Mouse (Mus musculus) kidney, embryonic 15.5 days (tissue): ENCODE measurements around the gene Crx. TPM values are rescaled to one million over a fixed set of nuclear protein-coding genes. Genes with fewer than 3 reads are reported as not detected.
"Not testable (repeated sequence)": the region's sequence is repeated elsewhere in the genome, so short reads cannot be mapped to it uniquely, and the experiment has no call there.

ENCODE experiments used
- ATAC-seq: fragments of 200-750 bp; cut with Nextera tagmentation; replicated peaks from 2 replicates; pipeline ENCODE4 v1.8.0; 2017; ENCODE audit warnings: moderate TSS enrichment; ENCODE audit not compliant: low FRiP score
- H3K27ac ChIP-seq: fragments of 300-500 bp; sonication (generic); 2 replicates; pipeline ENCODE4 v1.5.1; 2015; ENCODE audit warnings: mild to moderate bottlenecking, inconsistent platforms
- H3K27me3 ChIP-seq: fragments of 300-500 bp; sonication (generic); 2 replicates; pipeline ENCODE4 v1.6.1; 2015; ENCODE audit warnings: inconsistent platforms
- H3K36me3 ChIP-seq: fragments of 300-500 bp; sonication (generic); 2 replicates; pipeline ENCODE4 v1.6.1; 2015; ENCODE audit warnings: inconsistent platforms
- H3K4me1 ChIP-seq: fragments of 300-500 bp; sonication (generic); 2 replicates; pipeline ENCODE4 v1.6.1; 2015; ENCODE audit warnings: inconsistent platforms
- H3K4me2 ChIP-seq: fragments of 300-500 bp; sonication (generic); 2 replicates; pipeline ENCODE4 v1.6.1; 2015; ENCODE audit warnings: moderate library complexity, mild to moderate bottlenecking, inconsistent platforms
- H3K4me3 ChIP-seq: fragments of 300-500 bp; sonication (generic); replicated peaks from 2 replicates; pipeline ENCODE4 v1.5.1; 2015; ENCODE audit warnings: mild to moderate bottlenecking, inconsistent platforms
- H3K9ac ChIP-seq: fragments of 300-500 bp; sonication (generic); 2 replicates; pipeline ENCODE4 v1.6.1; 2015; ENCODE audit warnings: mild to moderate bottlenecking, inconsistent platforms
- H3K9me3 ChIP-seq: fragments of 300-500 bp; sonication (generic); replicated peaks from 2 replicates; pipeline ENCODE4 v1.6.1; 2016; ENCODE audit warnings: inconsistent platforms
- WGBS: fragments of 180-500 bp; shearing (Covaris S2); methylation state at CpG from one replicate; pipeline ENCODE4 v1.1.7; 2015; ENCODE audit warnings: mixed read lengths; 5-methylcytosine and 5-hydroxymethylcytosine counted together
- polyA plus RNA-seq: library from polyadenylated mRNA; unstranded; fragments of >200 nt; fragmentation: Nextera tagmentation; extraction: Ambion mirVana; gene quantifications from 2 replicates; pipeline ENCODE4 v1.2.1, GENCODE M21; 2015

Crx gene
- polyA plus RNA-seq = not detected in 2 replicates

GRCm38 (mm10) chr7:15879756-15880155 is at the start of gene Crx:
Crx (minus strand) TSS chr7:15879968.
- Histone ChIP-seq H3K4me3 (no peak within 1 kb of the TSS), H3K4me1 (no peaks in the 10 kb centered on the region), H3K4me2 (no peak within 1 kb of the TSS), H3K9me3 (no peaks in the 10 kb centered on the region), H3K36me3 (no peaks in the 10 kb centered on the region), H3K27me3 (no peaks in the 10 kb centered on the region), H3K27ac (no peak within 1 kb of the TSS), H3K9ac (no peak within 1 kb of the TSS)
- ATAC-seq = no peak
- WGBS = 35% methylated on average over 4 of the region's 4 CpGs

DNA sequence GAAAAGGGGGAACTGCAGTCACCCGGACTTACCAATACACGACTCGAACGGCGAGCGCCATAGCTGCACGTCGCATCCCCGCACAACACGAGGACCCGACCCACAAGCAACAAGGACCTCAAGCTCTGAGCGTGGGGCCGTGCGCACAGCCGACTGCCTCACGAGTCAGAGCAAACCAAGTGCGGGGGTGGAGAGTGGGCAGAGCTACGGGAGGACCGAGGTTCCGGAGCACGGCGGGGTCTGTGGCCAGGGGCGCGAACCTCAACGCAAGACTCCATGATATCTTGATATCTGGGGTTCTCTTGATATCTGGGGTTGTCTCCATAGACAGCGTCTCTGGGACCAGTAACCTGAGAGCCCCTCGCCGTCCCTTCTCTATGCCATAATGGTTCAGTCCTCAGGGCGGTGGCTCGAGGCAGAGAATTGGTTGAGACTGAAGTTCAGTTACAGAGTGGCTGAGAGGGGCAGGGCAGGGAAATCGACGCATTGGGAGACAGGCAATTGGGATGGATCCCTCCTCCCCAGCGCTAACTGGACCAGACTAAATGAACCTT is 42.5 kb upstream of the Crx start, which contains the start of gene Selenow:
Gene Selenow (minus strand): TSS at position 183 of the 554 bp plus-strand sequence.
- H3K4me2 ChIP-seq = peak within 1 kb of the TSS; percentile 83
- H3K4me1 ChIP-seq = peaks cover 27% of the 10 kb centered on the region
- H3K9me3 ChIP-seq = no peaks in the 10 kb centered on the region
- peak; percentile 95 for ATAC-seq
- H3K36me3 ChIP-seq = peaks cover 30% of the 10 kb centered on the region
- WGBS = 0% methylated on average over 33 of the region's 33 CpGs
- H3K27ac ChIP-seq = peak within 1 kb of the TSS; percentile 81
- H3K27me3 ChIP-seq = no peaks in the 10 kb centered on the region
- peak within 1 kb of the TSS; percentile 74 for H3K4me3 ChIP-seq
- peak within 1 kb of the TSS; percentile 77 for H3K9ac ChIP-seq

GRCm38 (mm10) chr7:15921796-15922195 is 42.0 kb upstream of the Crx start:
- 0% methylated on average over 10 of the region's 10 CpGs for WGBS
- Histone ChIP-seq H3K27ac (peak overlapping the region; percentile 81), H3K4me3 (peak overlapping the region; percentile 74), H3K36me3 (peaks cover 35% of the 10 kb centered on the region), H3K4me2 (peak overlapping the region; percentile 83), H3K4me1 (peaks cover 27% of the 10 kb centered on the region), H3K9ac (peak overlapping the region; percentile 77), H3K9me3 (no peaks in the 10 kb centered on the region), H3K27me3 (no peaks in the 10 kb centered on the region)
- peak; percentile 73 for ATAC-seq

- peak overlapping the region; percentile 83 for H3K4me2 ChIP-seq
- H3K27ac ChIP-seq = no peak overlapping the region
- 86% methylated on average over 6 of the region's 6 CpGs for WGBS
- peak overlapping the region; percentile 77 for H3K9ac ChIP-seq
- peak overlapping the region; percentile 74 for H3K4me3 ChIP-seq
- peaks cover 39% of the 10 kb centered on the region for H3K36me3 ChIP-seq
- no peak for ATAC-seq
- no peaks in the 10 kb centered on the region for H3K9me3 ChIP-seq
- no peaks in the 10 kb centered on the region for H3K27me3 ChIP-seq
- H3K4me1 ChIP-seq = peaks cover 27% of the 10 kb centered on the region
Measured at GRCm38 (mm10) chr7:15920645-15921190, 41.0 kb upstream of the Crx start.

- Histone ChIP-seq H3K27me3 (no peaks in the 10 kb centered on the region), H3K36me3 (peaks cover 39% of the 10 kb centered on the region), H3K27ac (no peak overlapping the region), H3K4me3 (peak overlapping the region; percentile 74; the same call in 1 of the 2 replicates), H3K9me3 (no peaks in the 10 kb centered on the region), H3K4me1 (peaks cover 27% of the 10 kb centered on the region), H3K9ac (no peak overlapping the region), H3K4me2 (peak overlapping the region; percentile 83)
- ATAC-seq = no peak
- 94% methylated on average over 9 of the region's 9 CpGs for WGBS
Measured at GRCm38 (mm10) chr7:15919947-15920346, 40.2 kb upstream of the Crx start.

DNA sequence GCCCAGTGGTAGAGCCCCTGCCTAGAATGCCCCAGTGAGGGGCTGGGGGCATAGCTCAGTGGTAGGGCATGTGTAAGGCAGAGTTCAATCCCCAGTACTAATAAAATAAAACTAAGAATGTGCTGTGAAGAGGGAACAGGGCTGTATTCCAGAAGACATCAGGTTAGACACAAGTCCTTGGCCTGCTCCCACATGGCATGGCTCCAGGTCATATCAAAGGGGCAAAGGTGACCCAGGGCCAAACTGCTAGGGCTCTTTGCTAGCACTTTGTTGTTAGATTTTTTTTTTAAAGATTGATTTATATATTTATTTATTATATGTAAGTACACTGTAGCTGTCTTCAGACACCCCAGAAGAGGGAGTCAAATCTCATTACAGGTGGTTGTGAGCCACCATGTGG is 38.6 kb upstream of the Crx start:
- no peaks in the 10 kb centered on the region for H3K27me3 ChIP-seq
- H3K4me1 ChIP-seq = peaks cover 27% of the 10 kb centered on the region
- H3K9ac ChIP-seq = no peak overlapping the region
- no peak overlapping the region for H3K4me2 ChIP-seq
- no peak overlapping the region for H3K27ac ChIP-seq
- H3K9me3 ChIP-seq = no peaks in the 10 kb centered on the region
- ATAC-seq = no peak
- no peak overlapping the region for H3K4me3 ChIP-seq
- H3K36me3 ChIP-seq = peaks cover 39% of the 10 kb centered on the region

DNA sequence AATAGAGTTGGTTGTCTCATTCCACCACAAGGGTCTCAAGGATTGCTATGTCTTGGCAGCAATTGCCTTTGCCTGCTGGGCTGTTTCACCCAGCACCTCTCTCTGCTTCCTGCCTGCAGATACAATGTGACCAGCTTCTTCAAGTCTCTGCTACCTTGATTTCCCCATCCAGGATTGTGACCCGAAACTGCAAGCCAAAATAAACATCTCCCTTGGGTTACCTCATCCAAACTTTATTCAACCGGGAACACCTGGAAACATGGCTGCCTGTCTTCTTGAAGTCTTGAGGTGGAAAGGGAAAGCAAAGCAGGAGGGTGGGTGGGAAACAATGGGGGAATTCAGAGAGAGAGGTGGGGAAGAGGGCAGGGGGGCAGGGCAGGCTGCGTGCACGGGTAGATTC is 37.2 kb upstream of the Crx start:
- H3K9me3 ChIP-seq = no peaks in the 10 kb centered on the region
- H3K27me3 ChIP-seq = no peaks in the 10 kb centered on the region
- WGBS = 87% methylated on average over 4 of the region's 4 CpGs
- H3K9ac ChIP-seq = no peak overlapping the region
- no peak overlapping the region for H3K27ac ChIP-seq
- no peak overlapping the region for H3K4me2 ChIP-seq
- H3K4me3 ChIP-seq = no peak overlapping the region
- H3K4me1 ChIP-seq = peaks cover 20% of the 10 kb centered on the region
- ATAC-seq = no peak
- H3K36me3 ChIP-seq = peaks cover 39% of the 10 kb centered on the region

DNA sequence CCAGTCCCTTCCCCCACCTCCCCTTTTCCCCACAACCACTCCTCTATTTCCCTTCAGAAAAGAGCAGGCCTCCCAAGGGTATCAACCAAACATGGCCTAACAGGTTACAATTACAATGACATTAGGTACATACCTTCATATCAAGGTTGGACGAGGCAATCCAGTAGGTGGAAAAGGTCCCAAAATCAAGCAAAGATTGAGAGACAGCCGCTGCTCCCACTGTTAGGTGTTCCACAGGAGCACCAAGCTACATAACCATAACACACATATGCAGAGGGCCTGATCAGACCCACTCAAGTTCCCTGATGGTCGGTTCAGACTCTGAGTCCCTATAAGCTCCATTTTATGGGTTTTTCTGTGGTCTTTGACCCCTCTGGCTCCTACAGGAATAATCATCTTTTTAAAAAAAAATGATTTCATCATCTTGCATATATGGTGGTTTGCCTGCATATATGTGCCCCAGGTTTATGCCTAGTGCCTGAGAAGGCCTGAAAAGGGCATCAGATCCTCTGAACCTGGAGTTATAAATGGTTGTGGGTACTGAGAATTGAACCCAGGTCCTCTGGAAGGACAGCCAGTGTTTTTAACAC is 36.5 kb upstream of the Crx start:
- Histone ChIP-seq H3K4me2 (no peak overlapping the region), H3K4me1 (peaks cover 16% of the 10 kb centered on the region), H3K9ac (no peak overlapping the region), H3K27me3 (no peaks in the 10 kb centered on the region), H3K36me3 (peaks cover 39% of the 10 kb centered on the region), H3K27ac (no peak overlapping the region), H3K9me3 (no peaks in the 10 kb centered on the region), H3K4me3 (no peak overlapping the region)
- no peak for ATAC-seq
- WGBS = 84% methylated on average over 3 of the region's 3 CpGs

- WGBS = 95% methylated on average over 4 of the region's 4 CpGs
- not testable (repeated sequence) for ATAC-seq, H3K9me3 ChIP-seq, H3K9ac ChIP-seq, H3K4me2 ChIP-seq, H3K27me3 ChIP-seq, H3K27ac ChIP-seq, H3K4me3 ChIP-seq
- H3K36me3 ChIP-seq = peaks cover 39% of the 10 kb centered on the region
- H3K4me1 ChIP-seq = peaks cover 11% of the 10 kb centered on the region
Measured at GRCm38 (mm10) chr7:15915695-15916094, 35.9 kb upstream of the Crx start.

DNA sequence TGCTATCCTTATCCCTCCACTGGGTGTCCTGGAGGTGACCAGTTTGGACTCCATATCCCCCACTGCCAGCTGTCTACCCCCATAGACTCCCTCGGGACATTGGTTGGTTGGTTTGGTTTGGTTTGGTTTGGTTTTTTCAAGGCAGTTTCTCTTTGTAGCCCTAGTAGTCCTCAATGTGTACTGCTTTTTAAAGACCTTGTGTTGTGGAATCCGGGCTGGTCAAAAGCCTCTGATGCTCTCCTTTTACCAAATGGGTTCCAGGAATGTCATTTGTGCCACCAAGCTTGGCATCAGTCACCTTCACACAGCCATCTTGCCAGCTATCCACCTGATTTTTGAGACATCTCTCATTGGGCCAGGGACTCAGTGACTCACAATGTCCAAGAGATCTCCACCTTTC is 35.0 kb upstream of the Crx start:
- no peak for ATAC-seq
- 86% methylated on average over 2 of the region's 2 CpGs for WGBS

GRCm38 (mm10) chr7:15914252-15914651 is 34.5 kb upstream of the Crx start:
- H3K27ac ChIP-seq = no peak overlapping the region
- H3K4me1 ChIP-seq = no peaks in the 10 kb centered on the region
- no peak overlapping the region for H3K9ac ChIP-seq
- no peak overlapping the region for H3K4me2 ChIP-seq
- no peak overlapping the region for H3K4me3 ChIP-seq
- no peaks in the 10 kb centered on the region for H3K27me3 ChIP-seq
- no peaks in the 10 kb centered on the region for H3K9me3 ChIP-seq
- WGBS = 28% methylated on average over 2 of the region's 2 CpGs
- H3K36me3 ChIP-seq = peaks cover 27% of the 10 kb centered on the region
- ATAC-seq = no peak

More for the DNA sequence above, 35.0 kb upstream of the Crx start:
- no peak overlapping the region for H3K4me3 ChIP-seq
- no peaks in the 10 kb centered on the region for H3K27me3 ChIP-seq
- no peaks in the 10 kb centered on the region for H3K9me3 ChIP-seq
- H3K4me2 ChIP-seq = no peak overlapping the region
- H3K27ac ChIP-seq = no peak overlapping the region
- H3K4me1 ChIP-seq = peaks cover 2% of the 10 kb centered on the region; the same call in 1 of the 2 replicates
- peaks cover 32% of the 10 kb centered on the region for H3K36me3 ChIP-seq
- no peak overlapping the region for H3K9ac ChIP-seq

DNA sequence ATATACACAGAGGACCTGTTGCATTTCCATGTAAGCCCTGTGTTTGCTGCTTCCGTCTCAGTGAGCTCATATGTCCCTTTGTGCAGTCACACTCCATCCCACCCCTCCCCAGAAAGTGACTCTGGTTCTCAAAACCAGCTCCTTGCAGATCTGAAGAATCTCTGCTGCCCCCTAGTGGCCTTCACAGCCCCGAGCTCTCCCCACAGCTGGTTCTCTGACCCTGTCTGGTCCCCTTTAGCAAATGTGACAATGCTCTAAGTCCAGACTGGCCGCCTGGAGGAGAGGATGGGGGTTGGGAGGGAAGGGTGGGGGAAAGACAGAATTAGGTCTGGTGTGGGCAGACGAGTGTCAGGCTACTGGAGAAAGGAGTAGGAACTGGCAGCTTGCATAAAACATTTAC is 32.4 kb upstream of the Crx start:
- ATAC-seq = peak; percentile 82
- under 1% methylated on average over 4 of the region's 4 CpGs for WGBS
- Histone ChIP-seq H3K4me1 (no peaks in the 10 kb centered on the region), H3K4me2 (no peak overlapping the region), H3K27me3 (no peaks in the 10 kb centered on the region), H3K27ac (no peak overlapping the region), H3K36me3 (peaks cover 8% of the 10 kb centered on the region), H3K9me3 (no peaks in the 10 kb centered on the region), H3K4me3 (no peak overlapping the region), H3K9ac (no peak overlapping the region)
